Mouse (Mus musculus) embryonic facial prominence, embryonic 13.5 days (tissue): ENCODE measurements around the gene Gin1. TPM values are rescaled to one million over a fixed set of nuclear protein-coding genes. Genes with fewer than 3 reads are reported as not detected.

ENCODE experiments used
- ATAC-seq: fragments of 200-750 bp; cut with Nextera tagmentation; 2 replicates; pipeline ENCODE4 v1.8.0; 2017; ENCODE audit warnings: low read depth; ENCODE audit not compliant: insufficient number of reproducible peaks, insufficient read depth, low FRiP score, low TSS enrichment
- H3K27ac ChIP-seq: fragments of 300-500 bp; sonication (generic); 2 replicates; pipeline ENCODE4 v1.5.1; 2015; ENCODE audit warnings: moderate library complexity, mild to moderate bottlenecking, inconsistent platforms
- H3K27me3 ChIP-seq: fragments of 300-500 bp; sonication (generic); 2 replicates; pipeline ENCODE4 v1.6.1; 2015; ENCODE audit warnings: mild to moderate bottlenecking, inconsistent platforms
- H3K36me3 ChIP-seq: fragments of 300-500 bp; sonication (generic); 2 replicates; pipeline ENCODE4 v1.6.1; 2015; ENCODE audit warnings: mild to moderate bottlenecking, inconsistent platforms
- H3K4me1 ChIP-seq: fragments of 300-500 bp; sonication (generic); 2 replicates; pipeline ENCODE4 v1.6.1; 2015; ENCODE audit warnings: inconsistent platforms
- H3K4me2 ChIP-seq: fragments of 300-500 bp; sonication (generic); 2 replicates; pipeline ENCODE4 v1.6.1; 2015; ENCODE audit warnings: moderate library complexity, mild to moderate bottlenecking, inconsistent platforms
- H3K4me3 ChIP-seq: fragments of 300-500 bp; sonication (generic); 2 replicates; pipeline ENCODE4 v1.5.1; 2015; ENCODE audit warnings: mild to moderate bottlenecking, inconsistent platforms
- H3K9ac ChIP-seq: fragments of 300-500 bp; sonication (generic); 2 replicates; pipeline ENCODE4 v1.6.1; 2015; ENCODE audit warnings: mild to moderate bottlenecking, inconsistent platforms
- H3K9me3 ChIP-seq: fragments of 300-500 bp; sonication (generic); 2 replicates; pipeline ENCODE4 v1.6.1; 2016; ENCODE audit warnings: inconsistent platforms
- WGBS: fragments of 180-500 bp; shearing (Covaris S2); methylation state at CpG from one replicate; pipeline ENCODE4 v1.1.7; 2015; ENCODE audit warnings: mixed read lengths; 5-methylcytosine and 5-hydroxymethylcytosine counted together
- polyA plus RNA-seq: library from polyadenylated mRNA; unstranded; fragments of >200 nt; fragmentation: Nextera tagmentation; extraction: Ambion mirVana; gene quantifications from 2 replicates; pipeline ENCODE4 v1.2.1, GENCODE M21; 2015

The Gin1 gene
- polyA plus RNA-seq: 18.9 and 19.7 TPM in 2 replicates

DNA sequence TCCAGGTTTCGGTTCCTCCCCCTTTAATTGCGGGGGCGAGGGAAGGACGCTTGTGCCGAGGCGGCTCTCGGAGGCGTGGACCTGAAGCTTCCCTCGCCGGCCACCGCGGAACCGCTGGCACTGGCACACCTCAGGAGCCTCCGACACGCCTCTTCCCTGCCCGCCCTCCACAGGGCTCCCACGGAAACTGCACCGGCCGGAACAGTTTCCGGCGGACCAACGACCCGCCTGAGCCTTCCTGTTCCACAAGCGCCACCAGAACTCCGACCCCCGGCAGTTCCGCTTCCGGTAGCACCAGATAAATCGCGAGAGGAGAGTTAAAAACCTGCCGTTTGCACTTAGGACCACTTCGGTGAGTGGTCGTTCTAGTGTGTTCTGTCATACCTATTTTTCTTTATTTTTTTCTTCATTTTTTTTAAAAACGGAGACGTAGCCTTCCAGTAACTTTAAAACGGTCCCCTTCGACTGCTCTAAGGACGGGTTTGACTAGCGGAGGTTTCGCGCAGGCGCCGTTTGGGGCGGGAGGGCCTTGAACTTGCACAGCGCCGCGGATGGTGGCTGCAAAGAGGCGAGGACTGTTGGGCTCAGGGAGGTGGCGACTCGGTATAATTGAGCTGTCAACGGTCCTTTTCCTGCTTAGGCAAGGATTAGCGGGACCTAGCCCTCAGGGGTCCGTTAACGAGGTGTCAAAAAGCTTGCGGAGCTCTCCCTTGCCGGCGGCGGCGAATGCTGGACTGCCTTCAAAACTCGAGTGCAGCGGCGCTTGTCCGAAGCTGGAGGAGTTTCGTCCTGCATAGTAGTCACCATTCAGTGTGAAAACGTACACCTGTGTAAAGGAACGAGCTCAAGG is at the start of gene Gin1, which contains the start of gene Ppip5k2:
Gene Gin1 (plus strand): TSS at position 269 of the 850 bp plus-strand sequence.
Gene Ppip5k2 (minus strand): TSS at position 508 of the 850 bp plus-strand sequence.
- H3K36me3 ChIP-seq: no peaks in the 10 kb centered on the region
- H3K27me3 ChIP-seq: no peaks in the 10 kb centered on the region
- WGBS: under 1% methylated on average over 64 of the region's 66 CpGs
- peak within 1 kb of the TSS; percentile 88 for H3K27ac ChIP-seq
- H3K9ac ChIP-seq: peak within 1 kb of the TSS; percentile 89
- H3K4me1 ChIP-seq: peaks cover 15% of the 10 kb centered on the region
- H3K9me3 ChIP-seq: no peaks in the 10 kb centered on the region
- ATAC-seq: peak; percentile 99
- peak within 1 kb of the TSS; percentile 68 for H3K4me2 ChIP-seq
- peak within 1 kb of the TSS; percentile 82 for H3K4me3 ChIP-seq

DNA sequence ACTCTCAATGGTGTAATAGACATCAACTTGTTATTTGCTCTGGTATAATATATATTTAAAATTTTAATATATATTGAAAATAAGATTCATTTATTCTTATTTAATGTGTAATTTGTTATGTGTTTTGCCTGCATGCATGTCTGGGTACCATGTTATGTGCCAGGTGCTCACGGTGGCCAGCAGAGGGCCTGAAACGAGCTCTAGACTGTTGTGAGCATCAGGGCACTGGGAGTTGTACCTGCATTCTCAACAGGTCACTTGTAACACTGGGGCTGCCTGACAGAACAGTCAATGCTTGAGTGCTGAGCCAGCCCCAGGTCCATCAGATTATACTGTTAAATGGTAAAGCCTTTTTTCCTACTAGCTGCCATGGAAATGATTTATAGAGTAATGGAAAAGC is 43.2 kb upstream of the Gin1 start:
- no peak for ATAC-seq
- 77% methylated on average over 2 of the region's 2 CpGs for WGBS
- H3K4me3 ChIP-seq: no peak overlapping the region

DNA sequence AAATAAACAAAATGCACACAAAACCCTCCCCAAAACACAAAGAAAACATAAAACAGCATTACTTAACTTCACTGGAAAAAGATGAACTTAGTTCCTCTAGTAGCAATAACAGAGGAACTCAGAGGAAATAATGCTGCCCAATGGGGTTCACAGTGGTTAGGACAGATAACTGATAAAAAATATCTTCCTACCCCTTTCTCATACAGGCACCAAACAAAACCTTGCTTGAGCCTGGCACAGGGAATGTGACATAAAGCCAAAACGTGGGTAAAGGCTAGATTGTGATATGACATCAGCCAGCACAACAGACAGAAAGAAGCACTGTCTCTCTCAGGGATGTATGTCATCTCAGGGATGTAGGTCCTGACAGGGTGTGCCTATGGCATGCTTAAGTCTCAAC is 40.6 kb upstream of the Gin1 start:
- Histone ChIP-seq H3K27ac (no peak overlapping the region), H3K36me3 (peaks cover 30% of the 10 kb centered on the region), H3K27me3 (no peaks in the 10 kb centered on the region), H3K4me2 (no peak overlapping the region), H3K9ac (no peak overlapping the region), H3K4me1 (no peaks in the 10 kb centered on the region), H3K4me3 (no peak overlapping the region), H3K9me3 (no peaks in the 10 kb centered on the region)
- WGBS: 79% methylated on average over 1 of the region's 1 CpGs
- ATAC-seq: no peak

More for the DNA sequence above, 43.2 kb upstream of the Gin1 start:
- Histone ChIP-seq H3K9ac (no peak overlapping the region), H3K4me1 (no peaks in the 10 kb centered on the region), H3K4me2 (no peak overlapping the region), H3K27me3 (no peaks in the 10 kb centered on the region), H3K36me3 (peaks cover 24% of the 10 kb centered on the region), H3K27ac (no peak overlapping the region), H3K9me3 (no peaks in the 10 kb centered on the region)

DNA sequence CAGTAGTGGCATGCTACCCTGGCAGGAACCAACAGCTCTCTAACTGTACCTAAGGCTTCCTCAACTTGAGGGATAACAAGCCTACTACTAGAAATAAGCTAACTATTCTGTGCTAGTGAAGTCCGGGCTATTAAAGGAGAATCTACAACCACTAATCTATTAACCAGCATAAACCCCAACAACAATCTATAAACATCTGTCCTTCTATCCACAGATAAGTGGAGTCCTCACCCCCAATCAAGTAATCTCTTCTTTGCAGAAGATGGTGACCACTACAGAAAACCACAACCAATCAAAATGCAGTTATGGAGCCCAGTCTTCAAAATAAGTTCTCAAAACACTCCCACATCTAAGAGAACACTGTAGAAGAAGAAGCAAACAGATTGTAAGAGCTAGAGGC is 26.9 kb upstream of the Gin1 start:
- no peak for ATAC-seq
- Histone ChIP-seq H3K4me3 (no peak overlapping the region), H3K9ac (no peak overlapping the region), H3K27ac (no peak overlapping the region), H3K36me3 (peaks cover 47% of the 10 kb centered on the region), H3K27me3 (no peaks in the 10 kb centered on the region), H3K4me1 (no peaks in the 10 kb centered on the region), H3K4me2 (no peak overlapping the region), H3K9me3 (no peaks in the 10 kb centered on the region)
- WGBS: 98% methylated on average over 1 of the region's 1 CpGs

DNA sequence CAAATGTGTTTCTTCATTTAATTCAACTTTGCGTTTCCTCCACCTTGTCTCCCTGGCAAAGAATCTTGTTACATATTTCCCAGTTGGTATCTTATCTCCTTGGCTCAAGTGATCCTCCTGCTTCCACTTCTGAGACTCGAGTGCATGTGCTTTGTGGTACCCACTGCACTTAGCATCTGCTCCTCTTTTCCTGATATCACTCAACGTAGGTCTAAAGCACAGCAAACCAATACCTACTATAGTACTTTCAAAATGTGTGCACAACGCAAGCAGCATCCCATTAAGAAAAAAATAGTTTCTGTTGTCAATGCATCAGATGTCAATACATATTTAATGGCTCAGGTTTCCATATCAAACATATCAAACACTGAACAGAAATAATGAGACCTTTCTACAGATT is 24.3 kb upstream of the Gin1 start:
- H3K4me3 ChIP-seq: no peak overlapping the region
- H3K27ac ChIP-seq: no peak overlapping the region
- no peaks in the 10 kb centered on the region for H3K9me3 ChIP-seq
- no peak overlapping the region for H3K9ac ChIP-seq
- no peaks in the 10 kb centered on the region for H3K27me3 ChIP-seq
- no peak for ATAC-seq
- H3K4me1 ChIP-seq: no peaks in the 10 kb centered on the region
- peaks cover 41% of the 10 kb centered on the region for H3K36me3 ChIP-seq
- no peak overlapping the region for H3K4me2 ChIP-seq
- 85% methylated on average over 4 of the region's 4 CpGs for WGBS

DNA sequence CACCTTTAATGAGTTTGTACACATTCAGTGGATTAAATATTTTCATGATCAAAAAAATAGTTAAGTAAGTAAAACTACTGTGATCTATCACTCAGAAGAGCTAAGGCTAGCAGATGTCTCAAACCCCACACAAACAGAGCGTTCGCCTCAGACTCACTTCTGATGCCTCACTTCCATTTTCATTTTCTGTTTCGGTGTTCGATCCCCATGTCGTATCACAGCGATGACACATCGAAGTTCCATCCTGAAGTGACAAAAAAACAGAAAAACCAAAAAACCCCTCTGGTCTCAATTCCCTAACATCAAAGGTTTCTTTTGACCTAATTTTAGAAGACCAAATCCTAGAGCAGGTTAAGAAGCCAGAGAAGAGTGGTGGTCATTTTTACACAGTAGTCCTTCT is 23.7 kb upstream of the Gin1 start:
- no peaks in the 10 kb centered on the region for H3K4me1 ChIP-seq
- H3K9me3 ChIP-seq: no peaks in the 10 kb centered on the region
- H3K4me2 ChIP-seq: no peak overlapping the region
- H3K27me3 ChIP-seq: no peaks in the 10 kb centered on the region
- no peak overlapping the region for H3K9ac ChIP-seq
- H3K4me3 ChIP-seq: no peak overlapping the region
- WGBS: 96% methylated on average over 7 of the region's 7 CpGs
- H3K36me3 ChIP-seq: peaks cover 41% of the 10 kb centered on the region
- H3K27ac ChIP-seq: no peak overlapping the region
- ATAC-seq: no peak

DNA sequence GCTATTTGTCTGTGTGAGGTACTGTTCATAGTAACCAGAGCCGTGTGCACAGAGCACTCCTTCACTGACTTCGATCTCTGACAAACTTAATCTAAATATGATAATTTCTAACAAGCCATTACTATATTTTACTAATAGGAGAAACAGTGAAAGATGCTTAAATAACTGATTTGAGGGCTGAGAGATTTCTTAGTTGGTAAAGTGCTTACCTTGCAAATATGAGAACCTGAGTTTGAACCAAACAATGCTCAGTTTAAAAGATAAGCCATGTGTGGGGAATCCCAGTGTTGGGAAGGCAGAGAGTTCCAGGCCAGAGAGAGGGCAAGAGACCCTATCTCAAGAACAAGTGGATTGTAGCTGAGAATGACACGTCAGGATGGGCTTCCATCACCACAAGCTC is 21.8 kb upstream of the Gin1 start:
- no peaks in the 10 kb centered on the region for H3K9me3 ChIP-seq
- no peak overlapping the region for H3K4me3 ChIP-seq
- H3K27me3 ChIP-seq: no peaks in the 10 kb centered on the region
- 94% methylated on average over 3 of the region's 3 CpGs for WGBS
- no peak overlapping the region for H3K27ac ChIP-seq
- H3K4me1 ChIP-seq: no peaks in the 10 kb centered on the region
- H3K9ac ChIP-seq: no peak overlapping the region
- no peak overlapping the region for H3K4me2 ChIP-seq
- no peak for ATAC-seq
- peaks cover 43% of the 10 kb centered on the region for H3K36me3 ChIP-seq

DNA sequence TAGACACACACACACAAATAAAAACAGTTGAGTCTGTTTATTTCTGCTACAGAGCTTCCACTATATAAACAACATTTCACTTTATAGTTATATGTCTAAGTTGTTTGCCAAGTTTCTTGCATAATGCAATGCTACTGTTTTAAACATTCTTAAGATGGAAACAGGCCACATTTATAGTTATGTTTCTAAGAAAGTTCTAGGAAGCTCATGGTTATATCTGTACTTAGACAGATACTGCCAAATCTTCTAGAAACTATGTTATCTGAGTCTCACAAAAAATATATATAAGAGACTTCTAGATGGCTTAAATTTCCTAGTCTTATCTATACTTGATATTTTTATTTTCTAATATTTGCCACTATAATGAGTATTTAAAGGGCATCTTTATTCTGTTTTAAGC is 16.8 kb upstream of the Gin1 start:
- no peak overlapping the region for H3K4me3 ChIP-seq
- H3K4me1 ChIP-seq: no peaks in the 10 kb centered on the region
- H3K27ac ChIP-seq: no peak overlapping the region
- H3K36me3 ChIP-seq: peaks cover 36% of the 10 kb centered on the region
- no peaks in the 10 kb centered on the region for H3K9me3 ChIP-seq
- H3K4me2 ChIP-seq: no peak overlapping the region
- ATAC-seq: no peak
- H3K27me3 ChIP-seq: no peaks in the 10 kb centered on the region
- H3K9ac ChIP-seq: no peak overlapping the region

DNA sequence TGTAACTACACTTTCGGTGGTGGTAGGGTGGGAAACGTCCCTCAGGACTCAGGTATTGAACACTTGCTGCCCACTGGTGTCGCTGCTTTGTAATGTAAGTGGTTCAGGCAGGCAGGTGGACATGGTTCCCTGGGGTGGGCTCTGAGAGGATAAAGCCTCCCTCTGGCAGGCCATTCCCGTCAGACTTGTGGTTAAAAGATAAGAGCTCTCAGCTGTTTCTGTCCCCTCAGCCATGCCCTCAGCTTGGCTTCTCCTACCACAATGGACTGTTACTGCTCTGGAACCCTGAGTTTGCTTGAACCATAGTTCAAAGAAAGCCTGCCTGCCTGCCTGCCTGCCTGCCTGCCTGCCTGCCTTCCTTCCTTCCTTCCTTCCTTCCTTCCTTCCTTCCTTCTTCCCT is 15.6 kb upstream of the Gin1 start:
- H3K36me3 ChIP-seq: peaks cover 33% of the 10 kb centered on the region
- no peak overlapping the region for H3K9ac ChIP-seq
- no peak overlapping the region for H3K4me2 ChIP-seq
- no peaks in the 10 kb centered on the region for H3K27me3 ChIP-seq
- WGBS: 78% methylated on average over 4 of the region's 4 CpGs
- no peaks in the 10 kb centered on the region for H3K4me1 ChIP-seq
- no peak overlapping the region for H3K27ac ChIP-seq
- H3K4me3 ChIP-seq: no peak overlapping the region
- no peak for ATAC-seq
- H3K9me3 ChIP-seq: no peaks in the 10 kb centered on the region

DNA sequence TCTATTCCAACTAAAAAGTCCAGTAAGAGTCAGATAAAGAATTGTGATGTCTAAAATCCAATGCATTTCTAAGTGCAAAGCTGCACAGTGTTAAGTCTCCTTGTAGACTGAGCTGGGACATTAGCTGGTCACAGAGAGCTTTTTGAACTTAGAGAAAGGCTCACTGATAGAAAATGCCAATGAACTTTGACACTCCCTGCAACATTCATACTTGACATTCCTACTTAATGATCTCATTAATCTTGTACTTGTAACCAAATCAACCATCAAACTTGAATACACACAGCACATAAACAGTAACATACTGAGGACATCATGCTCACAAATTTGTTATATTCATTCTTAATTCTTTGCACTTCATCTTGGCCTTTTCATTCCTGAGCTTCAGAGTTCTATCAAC is 10.1 kb upstream of the Gin1 start:
- Histone ChIP-seq H3K27me3 (no peaks in the 10 kb centered on the region), H3K4me2 (no peak overlapping the region)

DNA sequence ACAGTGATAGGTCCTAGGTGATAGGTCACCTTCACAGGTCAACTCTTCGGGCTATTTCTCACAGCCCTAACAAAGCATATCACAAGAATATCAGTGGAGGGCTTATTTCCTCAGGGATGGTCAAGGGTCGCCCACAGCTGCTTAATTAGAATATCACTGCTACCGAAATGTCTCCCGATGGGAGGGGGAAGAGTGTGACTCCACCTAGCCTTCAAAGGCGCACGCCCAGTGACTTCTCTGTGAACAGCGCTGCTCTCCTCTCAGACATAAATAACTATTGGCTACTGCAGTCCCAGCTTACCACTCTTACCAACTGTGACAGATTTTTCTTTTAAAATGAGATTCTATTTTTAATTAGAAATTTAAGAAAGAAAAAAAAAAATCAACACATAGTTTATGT is 9.4 kb upstream of the Gin1 start:
- Histone ChIP-seq H3K9me3 (no peaks in the 10 kb centered on the region), H3K36me3 (peaks cover 9% of the 10 kb centered on the region; the same call in 1 of the 2 replicates), H3K4me3 (no peak overlapping the region), H3K4me2 (no peak overlapping the region), H3K9ac (no peak overlapping the region), H3K27me3 (no peaks in the 10 kb centered on the region), H3K27ac (no peak overlapping the region), H3K4me1 (no peaks in the 10 kb centered on the region)
- ATAC-seq: no peak
- 78% methylated on average over 7 of the region's 7 CpGs for WGBS

More for the DNA sequence above, 10.1 kb upstream of the Gin1 start:
- no peaks in the 10 kb centered on the region for H3K4me1 ChIP-seq
- H3K36me3 ChIP-seq: peaks cover 14% of the 10 kb centered on the region
- no peak overlapping the region for H3K9ac ChIP-seq
- H3K4me3 ChIP-seq: no peak overlapping the region
- H3K9me3 ChIP-seq: no peaks in the 10 kb centered on the region
- H3K27ac ChIP-seq: no peak overlapping the region
- no peak for ATAC-seq

DNA sequence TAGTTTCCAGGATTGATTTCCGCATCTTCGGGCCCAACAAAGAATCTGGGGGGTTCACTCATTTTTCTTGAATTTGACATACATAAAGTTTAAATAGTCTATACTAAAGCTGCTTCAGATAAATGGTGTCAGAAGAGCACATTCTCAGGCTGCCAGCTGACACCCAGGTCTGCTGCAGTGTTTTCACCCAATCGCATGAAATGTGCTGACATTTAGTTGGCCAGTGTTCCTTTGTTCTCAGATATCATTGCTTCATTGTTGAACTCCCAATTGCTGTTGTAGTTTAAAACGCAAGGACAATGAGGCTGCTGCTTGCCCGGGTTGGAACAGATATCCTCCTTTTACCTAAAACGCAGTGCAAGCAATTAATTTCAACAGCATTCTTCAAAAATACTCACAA is 8.5 kb upstream of the Gin1 start:
- no peaks in the 10 kb centered on the region for H3K4me1 ChIP-seq
- H3K36me3 ChIP-seq: peaks cover 8% of the 10 kb centered on the region; the same call in 1 of the 2 replicates
- no peak for ATAC-seq
- H3K4me3 ChIP-seq: no peak overlapping the region
- no peaks in the 10 kb centered on the region for H3K27me3 ChIP-seq
- WGBS: 87% methylated on average over 6 of the region's 6 CpGs
- H3K27ac ChIP-seq: no peak overlapping the region
- H3K9ac ChIP-seq: no peak overlapping the region
- no peaks in the 10 kb centered on the region for H3K9me3 ChIP-seq
- no peak overlapping the region for H3K4me2 ChIP-seq
